Mouse (Mus musculus): ENCODE data around the gene Cacng2. TPM values are rescaled to one million over a fixed set of nuclear protein-coding genes. Genes with fewer than 3 reads are reported as not detected.

Gene Cacng2
- polyA plus RNA-seq, 1 experiment = not detected

GRCm38 (mm10) chr15:78116244-78116643, 3.6 kb downstream of the Cacng2 start:
- Histone ChIP-seq H3K27me3 (ENCODE audit: control insufficient read depth) (peaks cover 9% of the 10 kb centered on the region; the same call in 1 of the 2 replicates), H3K4me1 (ENCODE audit: control insufficient read depth) (no peaks in the 10 kb centered on the region)
- TF ChIP-seq GATA1 (IDR thresholded peaks at IDR 0.05; ENCODE audit: low read length) (no peak), TAL1 (IDR thresholded peaks at IDR 0.05; ENCODE audit: low read length) (no peak)

GRCm38 (mm10) chr15:78099516-78099915, 20.3 kb downstream of the Cacng2 start:
- Histone ChIP-seq H3K36me3 (ENCODE audit: control insufficient read depth) (no peaks in the 10 kb centered on the region), H3K9me3 (ENCODE audit: control insufficient read depth, low read length) (no peaks in the 10 kb centered on the region), H3K4me1 (ENCODE audit: control insufficient read depth) (no peaks in the 10 kb centered on the region), H3K27me3 (ENCODE audit: control insufficient read depth) (no peaks in the 10 kb centered on the region), H3K4me3 (replicated peaks) (no peak overlapping the region)
- TF ChIP-seq GATA1 (IDR thresholded peaks at IDR 0.05; ENCODE audit: low read length) (no peak), TAL1 (IDR thresholded peaks at IDR 0.05; ENCODE audit: low read length) (no peak)

More at GRCm38 (mm10) chr15:78116244-78116643, 3.6 kb downstream of the Cacng2 start:
- no peaks in the 10 kb centered on the region for H3K36me3 ChIP-seq (ENCODE audit: control insufficient read depth)
- H3K9me3 ChIP-seq (ENCODE audit: control insufficient read depth, low read length) = peaks cover 4% of the 10 kb centered on the region; the same call in 1 of the 2 replicates
- no peak overlapping the region for H3K4me3 ChIP-seq (replicated peaks)

GRCm38 (mm10) chr15:78096004-78096403, 23.8 kb downstream of the Cacng2 start:
- H3K9me3 ChIP-seq (ENCODE audit: control insufficient read depth, low read length) = no peaks in the 10 kb centered on the region
- TF ChIP-seq TAL1 (IDR thresholded peaks at IDR 0.05; ENCODE audit: low read length) (no peak), GATA1 (IDR thresholded peaks at IDR 0.05; ENCODE audit: low read length) (no peak)
- H3K36me3 ChIP-seq (ENCODE audit: control insufficient read depth) = no peaks in the 10 kb centered on the region
- H3K27me3 ChIP-seq (ENCODE audit: control insufficient read depth) = no peaks in the 10 kb centered on the region
- no peak overlapping the region for H3K4me3 ChIP-seq (replicated peaks)
- no peaks in the 10 kb centered on the region for H3K4me1 ChIP-seq (ENCODE audit: control insufficient read depth)

GRCm38 (mm10) chr15:78093597-78093996, 26.2 kb downstream of the Cacng2 start:
- Histone ChIP-seq H3K27me3 (ENCODE audit: control insufficient read depth) (no peaks in the 10 kb centered on the region), H3K4me1 (ENCODE audit: control insufficient read depth) (no peaks in the 10 kb centered on the region)

GRCm38 (mm10) chr15:78082841-78083572, 36.8 kb downstream of the Cacng2 start:
- Histone ChIP-seq H3K4me3 (replicated peaks) (no peak overlapping the region), H3K9me3 (ENCODE audit: control insufficient read depth, low read length) (no peaks in the 10 kb centered on the region), H3K36me3 (ENCODE audit: control insufficient read depth) (no peaks in the 10 kb centered on the region), H3K4me1 (ENCODE audit: control insufficient read depth) (no peaks in the 10 kb centered on the region), H3K27me3 (ENCODE audit: control insufficient read depth) (no peaks in the 10 kb centered on the region)
- no peak for TF ChIP-seq TAL1 (IDR thresholded peaks at IDR 0.05; ENCODE audit: low read length)
- TF ChIP-seq GATA1 (IDR thresholded peaks at IDR 0.05; ENCODE audit: low read length) = no peak

More at GRCm38 (mm10) chr15:78093597-78093996, 26.2 kb downstream of the Cacng2 start:
- TF ChIP-seq TAL1 (IDR thresholded peaks at IDR 0.05; ENCODE audit: low read length) (no peak), GATA1 (IDR thresholded peaks at IDR 0.05; ENCODE audit: low read length) (no peak)
- Histone ChIP-seq H3K4me3 (replicated peaks) (no peak overlapping the region), H3K9me3 (ENCODE audit: control insufficient read depth, low read length) (no peaks in the 10 kb centered on the region), H3K36me3 (ENCODE audit: control insufficient read depth) (no peaks in the 10 kb centered on the region)

- no peaks in the 10 kb centered on the region for H3K9me3 ChIP-seq (ENCODE audit: control insufficient read depth, low read length)
- H3K27me3 ChIP-seq (ENCODE audit: control insufficient read depth) = no peaks in the 10 kb centered on the region
- H3K4me3 ChIP-seq (replicated peaks) = no peak overlapping the region
- no peaks in the 10 kb centered on the region for H3K36me3 ChIP-seq (ENCODE audit: control insufficient read depth)
- TF ChIP-seq GATA1 (IDR thresholded peaks at IDR 0.05; ENCODE audit: low read length) (no peak), TAL1 (IDR thresholded peaks at IDR 0.05; ENCODE audit: low read length) (no peak)
- H3K4me1 ChIP-seq (ENCODE audit: control insufficient read depth) = no peaks in the 10 kb centered on the region
Measured at GRCm38 (mm10) chr15:78082149-78082548, 37.7 kb downstream of the Cacng2 start.

GRCm38 (mm10) chr15:78081384-78081783, 38.4 kb downstream of the Cacng2 start:
- H3K9me3 ChIP-seq (ENCODE audit: control insufficient read depth, low read length) = no peaks in the 10 kb centered on the region
- no peak overlapping the region for H3K4me3 ChIP-seq (replicated peaks)
- no peaks in the 10 kb centered on the region for H3K4me1 ChIP-seq (ENCODE audit: control insufficient read depth)
- H3K27me3 ChIP-seq (ENCODE audit: control insufficient read depth) = no peaks in the 10 kb centered on the region
- no peaks in the 10 kb centered on the region for H3K36me3 ChIP-seq (ENCODE audit: control insufficient read depth)
- TF ChIP-seq GATA1 (IDR thresholded peaks at IDR 0.05; ENCODE audit: low read length) (no peak), TAL1 (IDR thresholded peaks at IDR 0.05; ENCODE audit: low read length) (no peak)

- H3K9me3 ChIP-seq (ENCODE audit: control insufficient read depth, low read length) = no peaks in the 10 kb centered on the region
- H3K36me3 ChIP-seq (ENCODE audit: control insufficient read depth) = no peaks in the 10 kb centered on the region
- TF ChIP-seq TAL1 (IDR thresholded peaks at IDR 0.05; ENCODE audit: low read length) = no peak
- no peak overlapping the region for H3K4me3 ChIP-seq (replicated peaks)
- H3K27me3 ChIP-seq (ENCODE audit: control insufficient read depth) = no peaks in the 10 kb centered on the region
- H3K4me1 ChIP-seq (ENCODE audit: control insufficient read depth) = no peaks in the 10 kb centered on the region
Measured at GRCm38 (mm10) chr15:78080326-78080725, 39.5 kb downstream of the Cacng2 start.

GRCm38 (mm10) chr15:78078776-78079628, 40.8 kb downstream of the Cacng2 start:
- no peaks in the 10 kb centered on the region for H3K27me3 ChIP-seq (ENCODE audit: control insufficient read depth)
- no peaks in the 10 kb centered on the region for H3K9me3 ChIP-seq (ENCODE audit: control insufficient read depth, low read length)
- TF ChIP-seq TAL1 (IDR thresholded peaks at IDR 0.05; ENCODE audit: low read length) (no peak), GATA1 (IDR thresholded peaks at IDR 0.05; ENCODE audit: low read length) (no peak)
- H3K4me1 ChIP-seq (ENCODE audit: control insufficient read depth) = no peaks in the 10 kb centered on the region
- no peak overlapping the region for H3K4me3 ChIP-seq (replicated peaks)
- no peaks in the 10 kb centered on the region for H3K36me3 ChIP-seq (ENCODE audit: control insufficient read depth)

All from erythroblast, embryonic 14.5 days (primary cell).